Mouse (Mus musculus): Measurements from ENCODE around the gene Safb.
A peak's percentile ranks its signal among the peaks of the same experiment; 100 is the strongest.
"Not testable (repeated sequence)": the region's sequence is repeated elsewhere in the genome, so short reads cannot be mapped to it uniquely, and the experiment has no call there.

Gene Safb

DNA sequence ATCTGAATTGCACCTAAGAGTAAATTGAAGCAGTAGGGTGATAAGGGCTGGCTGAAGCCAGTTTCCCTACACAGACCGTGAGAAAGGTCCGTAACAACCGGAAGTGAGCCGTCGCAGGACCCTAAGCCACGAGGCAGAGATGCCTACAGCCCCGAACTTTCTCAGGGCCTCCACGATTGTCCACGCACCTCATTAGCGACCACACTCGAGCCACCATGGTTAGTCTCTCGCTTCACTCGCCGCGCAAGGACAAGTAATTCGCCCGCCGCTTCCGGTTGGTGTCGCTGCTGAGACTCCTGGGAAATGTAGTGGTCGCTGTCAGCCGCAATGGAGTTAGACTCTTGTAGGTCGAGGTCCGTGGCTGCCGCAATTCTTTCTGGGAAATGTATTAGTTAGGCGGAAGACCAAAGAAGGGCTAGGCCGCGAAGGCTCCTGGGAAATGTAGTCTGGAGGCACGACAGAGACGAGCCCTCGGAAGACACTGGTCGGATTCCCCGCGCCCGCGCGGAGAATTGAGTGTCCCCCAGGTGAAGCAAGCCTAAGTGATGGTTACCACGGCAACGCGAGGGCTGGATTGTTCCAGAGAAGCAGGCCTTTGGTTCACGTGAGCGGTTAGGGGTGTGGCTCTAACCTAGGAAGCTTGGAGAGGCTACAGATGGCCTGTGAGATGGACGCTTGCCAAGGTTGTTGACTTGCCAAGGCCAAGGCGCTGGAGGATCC lies 25.0 kb downstream of the Safb start, which contains the start of gene 2410015M20Rik:
Gene 2410015M20Rik (minus strand): TSS at position 320 of the 720 bp plus-strand sequence.
- peak; percentile 90 to 94 for DNase-seq (ENCODE audit: low spot score in 2 of 2)

DNA sequence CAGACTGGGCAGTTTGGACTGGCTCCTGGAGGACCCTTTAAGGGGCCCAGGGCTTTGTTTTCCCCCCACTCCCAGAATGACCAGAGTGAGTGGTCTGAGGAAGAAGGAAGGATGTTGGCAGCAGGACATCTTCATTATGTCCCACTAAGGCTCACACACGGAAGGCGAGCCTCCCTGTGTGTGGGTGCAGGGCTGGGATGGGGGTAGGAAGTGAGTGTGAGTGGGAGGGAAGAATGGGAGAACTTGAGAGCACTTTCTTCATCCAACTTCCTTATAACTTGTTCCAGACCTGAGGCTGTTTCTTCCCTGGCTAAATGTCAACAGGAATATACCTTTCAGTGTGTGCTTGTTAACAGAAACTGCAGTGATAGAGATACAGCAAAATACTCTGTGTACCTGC lies 26.7 kb downstream of the Safb start:
- DNase-seq (ENCODE audit: low spot score in 2 of 2), result no peak

DNA sequence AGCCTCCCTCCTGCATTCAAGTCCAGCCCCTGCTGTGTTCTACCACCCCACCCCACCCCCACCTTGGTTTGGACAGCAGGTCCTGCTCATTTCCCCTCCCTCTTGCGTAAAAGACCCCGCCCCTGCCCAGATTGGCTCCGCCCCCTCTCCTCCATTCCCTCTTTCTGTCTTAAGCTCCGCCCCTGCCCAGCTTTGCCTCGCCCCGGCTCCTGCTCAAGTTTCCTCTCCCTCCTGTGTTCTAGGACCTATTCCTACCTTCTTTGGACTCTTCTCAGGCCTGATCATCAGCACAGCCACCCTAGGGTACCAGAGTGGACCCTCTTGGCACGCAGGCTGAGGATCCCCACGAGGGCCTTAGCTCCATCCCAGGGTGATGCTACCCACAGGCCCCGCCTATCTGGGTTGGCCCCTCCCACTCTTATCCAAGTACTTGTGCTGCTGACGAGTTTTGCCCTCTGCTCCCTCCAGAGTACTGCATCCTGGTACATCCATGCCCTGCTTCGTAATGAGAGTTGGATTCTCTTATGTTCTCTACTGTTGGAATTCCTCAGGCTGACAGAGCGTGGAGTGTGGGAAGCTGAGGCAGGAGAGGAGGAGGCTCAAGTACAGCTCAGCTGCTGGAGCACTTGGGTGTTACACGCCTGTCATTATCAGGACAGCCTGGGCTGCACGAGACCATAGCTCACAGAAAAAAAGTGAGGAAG lies 27.4 kb downstream of the Safb start:
- no peak for DNase-seq (ENCODE audit: low spot score in 2 of 2)

DNA sequence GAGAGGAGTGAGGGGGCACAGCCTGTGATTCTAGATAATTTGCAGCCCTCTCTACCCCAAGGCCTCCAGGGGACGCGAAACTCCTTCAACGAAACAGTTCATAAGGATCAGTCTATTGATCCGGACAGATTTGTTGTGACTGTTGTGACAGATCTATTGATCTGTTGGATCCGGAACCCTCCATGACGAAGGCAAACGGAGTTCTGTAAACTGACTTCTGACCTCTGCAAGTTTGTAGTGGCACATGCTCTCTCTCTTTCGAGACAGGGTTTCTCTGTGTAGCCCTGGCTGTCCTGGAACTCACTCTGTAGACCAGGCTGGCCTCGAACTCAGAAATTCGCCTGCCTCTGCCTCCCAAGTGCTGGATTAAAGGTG lies 27.9 kb downstream of the Safb start:
- DNase-seq (ENCODE audit: low spot score in 2 of 2), result not testable (repeated sequence)

DNA sequence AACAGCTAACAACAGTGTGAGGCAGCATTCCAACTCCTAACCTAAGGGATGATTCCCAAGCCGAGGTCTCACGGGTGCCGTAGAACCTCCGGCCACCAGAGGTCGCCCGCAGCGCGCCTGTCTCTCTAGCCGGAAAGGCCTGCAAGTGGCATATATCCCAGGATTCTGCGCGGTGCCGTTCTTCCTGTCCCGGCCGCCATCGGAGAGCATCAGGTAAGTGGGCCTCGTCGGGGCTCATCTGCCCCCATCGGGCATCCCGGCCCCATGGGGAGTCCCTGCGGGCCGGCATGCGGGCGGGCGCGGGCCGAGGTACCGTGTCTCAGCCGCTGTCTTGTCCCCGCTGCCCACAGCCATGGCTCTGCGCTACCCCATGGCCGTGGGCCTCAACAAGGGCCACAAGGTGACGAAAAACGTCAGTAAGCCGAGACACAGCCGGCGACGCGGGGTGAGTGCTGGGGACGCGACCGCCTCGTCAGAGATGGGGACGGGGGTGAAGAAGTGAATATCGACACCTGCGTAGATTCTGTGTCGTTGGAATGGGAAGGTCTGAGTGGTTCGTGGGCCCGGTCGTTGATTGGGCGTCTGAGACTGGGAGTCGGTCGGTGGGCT lies 28.7 kb downstream of the Safb start, which contains the start of gene Rpl36:
Gene Rpl36 (plus strand): TSS at position 181 of the 609 bp plus-strand sequence.
- DNase-seq (ENCODE audit: low spot score in 2 of 2), result peak; percentile 93 to 97

DNA sequence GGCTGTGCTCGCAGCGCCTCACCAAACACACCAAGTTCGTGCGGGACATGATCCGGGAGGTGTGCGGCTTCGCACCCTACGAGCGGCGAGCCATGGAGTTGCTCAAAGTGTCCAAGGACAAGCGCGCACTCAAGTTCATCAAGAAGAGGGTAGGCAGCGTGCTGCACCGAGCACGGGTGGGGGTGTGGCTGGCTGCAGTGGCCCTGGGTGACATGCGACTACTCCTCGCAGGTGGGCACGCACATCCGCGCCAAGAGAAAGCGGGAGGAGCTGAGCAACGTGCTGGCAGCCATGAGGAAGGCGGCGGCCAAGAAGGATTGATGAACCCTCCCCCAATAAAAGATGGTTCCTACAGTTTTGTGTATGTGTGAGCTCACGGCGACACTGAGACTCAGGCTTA lies 29.3 kb downstream of the Safb start:
- peak in 1 of 2 experiments; percentile 42 for DNase-seq (ENCODE audit: low spot score in 2 of 2)

GRCm38 (mm10) chr17:56614391-56615135 lies 29.9 kb downstream of the Safb start:
- DNase-seq (ENCODE audit: low spot score in 2 of 2), result no peak

GRCm38 (mm10) chr17:56615136-56615784 lies 30.6 kb downstream of the Safb start:
- DNase-seq (ENCODE audit: low spot score in 2 of 2), result no peak

- DNase-seq (ENCODE audit: low spot score in 2 of 2), result no peak
Observed at GRCm38 (mm10) chr17:56615792-56616191, 31.2 kb downstream of the Safb start.

DNA sequence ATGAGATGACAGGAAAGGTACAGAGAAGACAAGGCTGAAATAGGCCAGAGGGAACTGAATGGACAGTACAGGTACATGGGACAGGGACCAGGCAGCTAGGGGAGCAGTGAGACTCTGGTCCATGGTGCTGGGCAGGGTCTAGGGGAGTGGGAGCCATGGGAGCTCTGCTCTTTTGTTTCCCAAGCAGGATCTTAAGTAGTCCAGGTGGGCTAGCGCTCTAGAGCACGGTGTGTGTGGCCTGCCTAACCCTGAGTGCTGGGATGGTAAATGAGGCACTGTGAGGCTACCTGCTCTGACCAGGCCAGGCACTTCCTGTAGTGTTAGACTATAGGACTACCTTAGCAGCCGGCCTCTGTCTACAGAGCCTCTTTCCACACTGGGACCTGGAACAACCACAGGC lies 32.1 kb downstream of the Safb start:
- DNase-seq (ENCODE audit: low spot score in 2 of 2), result no peak

DNA sequence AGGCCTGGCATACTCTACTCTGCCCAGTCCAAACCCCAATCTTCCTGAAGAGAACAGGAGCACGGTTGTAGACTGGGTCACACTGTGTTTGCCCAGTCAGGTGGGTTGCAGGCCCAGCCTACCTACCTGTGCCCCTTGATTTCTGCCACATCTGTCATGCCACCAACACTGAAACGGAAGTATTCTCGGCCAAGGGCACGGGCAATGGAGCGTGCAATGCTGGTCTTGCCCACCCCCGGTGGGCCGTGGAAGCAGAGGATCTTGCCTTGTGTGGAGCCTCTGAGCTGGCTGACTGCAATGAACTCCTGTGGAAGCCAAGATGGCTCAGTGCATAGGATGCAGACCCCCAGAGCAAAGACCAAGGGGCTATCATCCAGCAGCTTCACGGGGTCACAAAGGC lies 33.0 kb downstream of the Safb start:
- no peak for DNase-seq (ENCODE audit: low spot score in 2 of 2)

GRCm38 (mm10) chr17:56625495-56625894 lies 40.9 kb downstream of the Safb start:
- DNase-seq (ENCODE audit: low spot score in 2 of 2), result no peak

DNA sequence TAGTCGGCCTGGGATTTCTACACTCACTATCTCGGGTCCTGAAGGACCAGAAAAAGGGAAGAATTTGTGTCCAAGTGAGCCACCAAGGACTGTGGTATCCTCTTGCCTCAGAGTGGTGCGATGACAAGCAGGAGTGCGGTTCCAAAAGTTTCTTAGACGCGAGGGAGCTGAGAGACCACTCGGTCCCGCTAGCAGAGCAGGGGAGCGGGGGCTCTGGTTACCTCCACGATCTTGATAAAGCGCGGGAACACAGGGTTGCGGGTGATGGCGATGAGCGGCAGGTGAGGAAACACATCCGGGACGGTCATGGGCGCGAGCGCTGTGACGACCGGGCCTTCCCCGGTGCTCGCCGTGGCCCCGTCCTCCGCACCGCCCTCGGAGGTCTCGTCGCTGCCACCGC lies 41.6 kb downstream of the Safb start:
- no peak for DNase-seq (ENCODE audit: low spot score in 2 of 2)

- DNase-seq (ENCODE audit: low spot score in 2 of 2), result peak; percentile 91 to 97
Observed at GRCm38 (mm10) chr17:56626754-56627470, 42.3 kb downstream of the Safb start, which contains the start of gene Lonp1. Gene Lonp1, minus strand, starts transcription at chr17:56626887.

DNA sequence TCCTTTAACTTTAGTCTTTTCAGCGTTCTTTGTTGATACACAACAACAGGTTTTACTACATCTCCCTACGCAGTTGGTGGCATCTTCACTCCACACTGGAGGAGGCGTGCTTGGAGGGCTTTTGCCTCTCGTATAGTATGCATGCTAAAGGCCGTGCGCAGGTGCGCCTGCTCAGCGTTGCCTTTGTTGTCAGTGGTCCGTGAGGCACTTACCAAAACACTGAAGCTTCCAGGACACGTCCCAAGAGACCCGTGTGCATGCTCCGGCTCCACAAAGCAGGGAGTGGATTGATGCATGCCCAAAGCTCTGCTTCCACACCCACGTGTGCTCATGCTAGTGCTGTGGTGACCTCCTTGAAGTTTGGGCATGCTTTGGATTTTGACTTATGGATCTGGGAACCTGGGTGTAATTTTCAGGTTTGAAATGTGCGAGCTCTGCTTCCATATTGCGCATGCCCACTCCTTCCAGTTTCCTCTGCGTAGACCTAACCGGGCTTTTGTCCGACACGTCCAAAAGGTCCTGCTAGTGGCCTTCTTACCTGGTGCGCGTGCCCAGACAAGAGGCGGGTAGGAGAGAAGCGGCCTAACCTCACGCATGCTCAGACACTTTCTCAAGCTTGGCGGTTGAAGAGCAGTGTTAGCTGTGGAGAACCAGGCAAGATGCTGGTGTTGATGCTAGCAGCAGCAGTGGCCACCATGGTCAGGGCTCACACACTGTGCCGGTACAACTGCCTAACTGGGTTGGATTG lies 43.1 kb downstream of the Safb start, which contains the start of gene Catsperd:
Gene Catsperd (plus strand): TSS at position 614 of the 748 bp plus-strand sequence.
- no peak for DNase-seq (ENCODE audit: low spot score in 2 of 2)

- not testable (repeated sequence) for DNase-seq (ENCODE audit: low spot score in 2 of 2)
Observed at GRCm38 (mm10) chr17:56629800-56630781, 45.5 kb downstream of the Safb start.

DNA sequence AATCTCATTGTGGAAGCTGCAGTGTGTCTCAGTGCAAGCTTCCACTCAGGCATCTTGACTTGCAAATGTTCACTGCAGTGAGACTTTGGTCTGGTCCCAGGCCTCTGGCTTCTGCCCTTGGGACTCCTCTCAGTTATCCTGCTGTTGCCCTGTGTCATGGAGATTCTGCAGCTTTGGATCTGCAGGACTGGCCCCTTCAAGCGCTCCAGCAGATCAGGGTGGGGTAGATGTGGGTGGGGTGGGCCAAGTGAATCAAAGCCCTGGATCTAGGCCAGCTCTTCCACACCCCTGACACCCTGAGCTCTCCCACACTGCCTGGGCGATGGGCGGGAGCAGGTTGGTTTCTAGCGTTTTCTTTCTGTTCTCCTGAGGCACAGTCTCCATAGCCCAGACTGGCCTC lies 47.2 kb downstream of the Safb start:
- no peak for DNase-seq (ENCODE audit: low spot score in 2 of 2)

DNA sequence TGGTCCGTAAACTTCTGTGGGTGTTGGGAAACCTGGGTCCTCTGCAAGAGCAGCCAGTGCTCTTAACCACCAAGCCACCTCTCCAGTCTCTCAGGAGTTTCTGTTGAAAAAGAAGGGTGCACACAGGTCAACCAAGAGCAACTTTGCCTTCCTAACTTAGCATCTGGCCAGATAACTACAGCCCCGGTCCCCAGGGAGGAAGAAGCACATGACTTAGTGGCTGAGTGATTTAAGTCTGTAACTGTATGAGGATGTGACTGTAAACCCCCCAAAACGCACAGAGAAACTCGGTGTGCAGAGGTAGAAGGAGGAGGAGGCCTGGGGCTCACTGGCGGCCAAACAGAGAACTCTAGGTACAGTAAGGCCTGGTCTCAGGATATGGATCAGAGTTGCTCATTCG lies 49.4 kb downstream of the Safb start:
- no peak for DNase-seq (ENCODE audit: low spot score in 2 of 2)

- no peak for DNase-seq (ENCODE audit: low spot score in 2 of 2)
Observed at GRCm38 (mm10) chr17:56643237-56643636, 58.6 kb downstream of the Safb start.
